Mouse (Mus musculus) hindbrain, embryonic 12.5 days (tissue): ENCODE data around the gene Tapt1. TPM values are rescaled to one million over a fixed set of nuclear protein-coding genes. Genes with fewer than 3 reads are reported as not detected.
"Not testable (repeated sequence)": the region's sequence is repeated elsewhere in the genome, so short reads cannot be mapped to it uniquely, and the experiment has no call there.

Experiments used
- ATAC-seq: fragments of 200-750 bp; cut with Nextera tagmentation; 2 replicates; pipeline ENCODE4 v1.8.0; 2017; ENCODE audit warnings: moderate TSS enrichment; ENCODE audit not compliant: low FRiP score
- H3K27ac ChIP-seq: fragments of 300-500 bp; sonication (generic); 2 replicates; pipeline ENCODE4 v1.5.1; 2016; ENCODE audit warnings: mild to moderate bottlenecking
- H3K27me3 ChIP-seq: fragments of 300-500 bp; sonication (generic); 2 replicates; pipeline ENCODE4 v1.6.1; 2016; ENCODE audit warnings: mild to moderate bottlenecking
- H3K36me3 ChIP-seq: fragments of 300-500 bp; sonication (generic); 2 replicates; pipeline ENCODE4 v1.6.1; 2016; ENCODE audit warnings: mild to moderate bottlenecking
- H3K4me1 ChIP-seq: fragments of 300-500 bp; sonication (generic); 2 replicates; pipeline ENCODE4 v1.6.1; 2016
- H3K4me2 ChIP-seq: fragments of 300-500 bp; sonication (generic); replicated peaks from 2 replicates; pipeline ENCODE4 v1.6.1; 2016; ENCODE audit warnings: mild to moderate bottlenecking
- H3K4me3 ChIP-seq: fragments of 300-500 bp; sonication (generic); 2 replicates; pipeline ENCODE4 v1.5.1; 2016; ENCODE audit warnings: mild to moderate bottlenecking
- H3K9ac ChIP-seq: fragments of 300-500 bp; sonication (generic); 2 replicates; pipeline ENCODE4 v1.6.1; 2016; ENCODE audit warnings: mild to moderate bottlenecking, moderate library complexity
- H3K9me3 ChIP-seq: fragments of 300-500 bp; sonication (generic); replicated peaks from 2 replicates; pipeline ENCODE4 v1.6.1; 2016; ENCODE audit warnings: mild to moderate bottlenecking
- WGBS: fragments of 180-500 bp; shearing (Covaris S2); methylation state at CpG from one replicate; pipeline ENCODE4 v1.1.7; 2016; 5-methylcytosine and 5-hydroxymethylcytosine counted together
- polyA plus RNA-seq: library from polyadenylated mRNA; unstranded; fragments of >200 nt; fragmentation: Nextera tagmentation; extraction: Ambion mirVana; gene quantifications from 2 replicates; pipeline ENCODE4 v1.2.1, GENCODE M21; 2016

Gene Tapt1
- polyA plus RNA-seq, 1 experiment from 2014 or later = 36.1 TPM

- Histone ChIP-seq H3K9ac (no peak overlapping the region), H3K36me3 (no peaks in the 10 kb centered on the region), H3K4me3 (no peak overlapping the region), H3K27ac (no peak overlapping the region), H3K4me1 (no peaks in the 10 kb centered on the region), H3K9me3 (no peaks in the 10 kb centered on the region), H3K27me3 (no peaks in the 10 kb centered on the region), H3K4me2 (no peak overlapping the region)
- ATAC-seq = no peak
- WGBS = 81% methylated on average over 3 of the region's 3 CpGs
Observed at GRCm38 (mm10) chr5:44147732-44148131, 78.7 kb downstream of the Tapt1 start.

DNA sequence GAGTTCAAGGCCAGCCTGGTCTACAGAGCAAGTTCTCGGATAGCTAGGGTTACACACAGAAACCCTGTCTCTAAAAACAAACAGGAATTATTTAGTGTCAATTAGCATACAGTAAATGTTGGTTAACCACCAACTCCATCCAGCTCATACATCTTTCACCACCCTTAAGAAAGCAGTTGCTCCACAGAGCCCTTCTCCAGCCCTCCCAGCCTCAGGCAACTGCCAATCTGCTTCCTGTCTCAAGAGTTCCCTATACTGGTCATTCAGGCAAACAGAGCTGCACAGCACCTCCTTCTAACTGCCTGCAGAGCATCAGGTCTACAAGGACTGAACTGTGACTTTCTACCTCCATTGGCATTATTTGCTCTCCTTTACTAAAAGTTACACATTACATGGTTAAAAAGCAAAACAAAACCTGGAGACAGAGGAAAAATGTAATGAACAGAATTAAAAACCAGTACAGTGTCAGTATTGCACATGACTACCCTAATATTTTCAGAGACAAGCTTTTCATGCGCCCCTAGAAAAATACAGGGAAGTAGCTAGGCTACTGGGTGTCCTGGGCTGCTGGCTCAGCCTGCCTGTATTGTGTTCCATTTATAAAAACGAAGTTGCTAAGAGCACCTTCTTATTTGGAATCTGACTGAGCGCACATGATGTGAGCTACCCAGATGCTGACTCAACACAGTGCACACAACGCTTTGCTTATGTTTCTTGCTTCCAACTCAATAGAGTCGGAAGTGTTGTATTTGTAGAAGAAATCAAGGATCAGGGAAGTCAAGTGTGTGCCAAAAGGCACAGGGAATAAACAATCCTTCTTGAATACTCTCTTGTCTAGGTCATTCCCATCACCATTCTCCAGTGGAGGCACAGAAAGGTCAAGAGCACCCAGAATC is 79.7 kb downstream of the Tapt1 start:
- Histone ChIP-seq H3K36me3 (no peaks in the 10 kb centered on the region), H3K4me3 (no peak overlapping the region), H3K9ac (no peak overlapping the region), H3K9me3 (no peaks in the 10 kb centered on the region), H3K4me1 (no peaks in the 10 kb centered on the region), H3K27ac (no peak overlapping the region), H3K27me3 (no peaks in the 10 kb centered on the region), H3K4me2 (no peak overlapping the region)
- 85% methylated on average over 6 of the region's 6 CpGs for WGBS
- ATAC-seq = no peak

DNA sequence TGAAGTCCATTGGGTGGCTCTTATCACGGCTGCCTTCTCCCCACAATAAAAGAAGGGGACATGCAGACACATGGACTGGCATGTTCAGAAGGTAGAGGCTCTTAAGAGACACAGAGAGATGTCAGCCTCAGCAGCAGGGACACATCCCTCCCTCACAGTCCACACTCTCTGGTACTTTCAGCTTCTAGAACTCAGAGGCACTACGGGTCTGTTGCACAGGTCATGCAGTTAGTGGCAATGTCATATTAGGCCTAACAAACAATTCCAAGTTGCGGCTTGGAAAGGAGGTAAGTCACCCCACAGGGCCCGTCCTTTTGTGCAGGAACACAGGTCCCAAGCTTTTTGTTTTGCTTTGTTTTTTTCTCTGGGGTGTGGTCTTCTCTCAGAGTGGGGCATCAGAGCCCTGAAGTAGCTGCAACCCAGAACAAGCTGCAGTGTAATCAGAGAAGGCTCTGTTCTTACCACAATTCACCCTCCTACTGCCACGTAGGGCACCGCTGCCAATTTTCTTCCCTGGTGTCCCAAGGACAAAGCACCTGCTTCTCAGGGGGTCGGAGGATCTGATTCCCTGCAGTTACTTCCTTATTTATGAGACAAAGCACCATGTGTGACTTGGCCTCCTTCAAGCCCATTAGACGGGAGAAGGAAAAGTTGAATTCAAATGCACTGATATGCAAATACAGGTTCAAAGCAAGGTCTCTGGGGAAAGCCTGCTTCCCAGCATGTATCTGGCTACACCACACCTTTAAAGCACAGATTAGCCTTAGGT is 82.8 kb downstream of the Tapt1 start:
- H3K27ac ChIP-seq = no peak overlapping the region
- no peak overlapping the region for H3K4me2 ChIP-seq
- no peaks in the 10 kb centered on the region for H3K27me3 ChIP-seq
- H3K4me3 ChIP-seq = no peak overlapping the region
- no peaks in the 10 kb centered on the region for H3K9me3 ChIP-seq
- no peak overlapping the region for H3K9ac ChIP-seq
- no peaks in the 10 kb centered on the region for H3K4me1 ChIP-seq
- ATAC-seq = no peak
- WGBS = 21% methylated on average over 8 of the region's 8 CpGs
- no peaks in the 10 kb centered on the region for H3K36me3 ChIP-seq

GRCm38 (mm10) chr5:44127487-44127886 is 98.9 kb downstream of the Tapt1 start:
- H3K27me3 ChIP-seq = no peaks in the 10 kb centered on the region
- H3K4me1 ChIP-seq = no peaks in the 10 kb centered on the region
- no peaks in the 10 kb centered on the region for H3K36me3 ChIP-seq
- no peak for ATAC-seq
- H3K9me3 ChIP-seq = no peaks in the 10 kb centered on the region
- H3K4me2 ChIP-seq = no peak overlapping the region
- H3K27ac ChIP-seq = no peak overlapping the region
- WGBS = 82% methylated on average over 4 of the region's 4 CpGs
- H3K9ac ChIP-seq = no peak overlapping the region
- no peak overlapping the region for H3K4me3 ChIP-seq

DNA sequence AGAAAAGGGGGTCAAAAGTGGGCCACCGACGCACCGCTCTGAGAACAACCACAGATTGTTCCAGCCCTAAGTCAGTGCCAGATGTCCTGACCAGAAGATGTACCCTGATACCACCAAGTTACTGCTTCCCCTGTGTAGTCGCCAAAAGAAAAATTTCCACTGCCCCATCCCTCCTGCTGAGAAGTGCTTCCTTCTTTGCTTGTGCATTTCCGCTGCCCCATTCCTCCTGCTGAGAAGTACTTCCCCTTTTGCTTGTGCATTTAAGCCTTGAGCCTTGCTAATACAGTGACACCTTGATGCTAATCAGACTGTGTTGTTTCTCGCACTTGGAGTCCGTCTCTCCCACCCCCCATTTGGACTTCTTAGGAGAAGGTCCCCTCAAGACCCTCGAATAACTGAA is 99.9 kb downstream of the Tapt1 start:
- not testable (repeated sequence) for H3K27me3 ChIP-seq, ATAC-seq, H3K9me3 ChIP-seq, H3K4me2 ChIP-seq, H3K4me3 ChIP-seq, H3K27ac ChIP-seq, H3K9ac ChIP-seq, H3K36me3 ChIP-seq, H3K4me1 ChIP-seq
- 77% methylated on average over 8 of the region's 8 CpGs for WGBS

Other genes with a start within 250 kb of the Tapt1 start
- 0.94 and 1.1 TPM in 2 replicates for gene Fgfbp1, start 244.8 kb downstream of the Tapt1 start, polyA plus RNA-seq
- gene Prom1, start 124.6 kb downstream of the Tapt1 start, polyA plus RNA-seq = 88.3 and 95.5 TPM in 2 replicates